Mouse (Mus musculus): ENCODE results near the gene Mrpl2. TPM values are rescaled to one million over a fixed set of nuclear protein-coding genes. Genes with fewer than 3 reads are reported as not detected.

Gene Mrpl2
- polyA plus RNA-seq (2016; fragmentation: Nextera tagmentation; extraction: Ambion mirVana) = 136 and 137 TPM in 2 replicates

DNA sequence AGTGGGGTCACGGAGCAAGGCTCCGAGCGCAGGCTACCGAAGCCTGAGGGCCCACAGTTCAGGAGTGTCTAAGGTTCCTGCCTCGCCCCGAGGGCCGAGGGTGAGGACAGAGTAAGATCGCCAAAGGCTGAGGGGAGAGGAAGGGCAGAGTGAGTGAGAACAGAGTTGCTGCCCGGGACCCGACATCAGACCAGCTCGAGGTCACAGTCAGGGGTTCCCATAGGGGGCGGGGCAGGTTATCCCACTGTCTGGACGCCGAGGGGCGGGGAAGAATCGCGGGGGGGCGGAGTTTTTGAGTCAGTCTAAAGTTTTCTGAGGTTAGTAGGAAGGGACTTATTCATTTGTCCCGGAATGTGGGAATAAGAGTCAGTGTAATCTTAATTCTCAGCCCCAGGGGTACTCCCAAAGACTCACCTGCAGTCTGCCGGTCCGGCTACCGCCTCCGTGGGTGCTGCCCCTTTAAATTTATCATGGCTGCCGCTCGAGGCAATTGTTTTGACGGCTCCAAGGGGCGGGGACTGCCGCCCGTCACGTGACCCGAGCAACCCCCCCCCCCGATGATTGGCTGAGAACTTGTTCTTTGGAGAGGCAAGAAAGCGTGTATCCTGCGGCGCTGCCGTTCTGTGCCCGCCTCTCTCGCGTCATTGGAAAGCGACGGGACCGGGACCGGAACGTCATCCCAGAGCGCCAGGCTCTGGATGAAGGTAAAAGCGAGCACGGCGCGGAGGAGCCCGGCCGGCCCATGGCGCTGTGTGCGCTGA lies at the start of gene Mrpl2, which contains the start of gene Klc4:
Gene Mrpl2 (plus strand): TSS at position 669 of the 761 bp plus-strand sequence.
Gene Klc4 (minus strand): TSS at position 462 of the 761 bp plus-strand sequence.
- H3K27ac ChIP-seq = peak within 1 kb of the TSS; percentile 92
- 1% methylated on average over 53 of the region's 53 CpGs for WGBS
- peak; percentile 100 for DNase-seq (ENCODE audit: extremely low spot score, low spot score)
- H3K4me3 ChIP-seq = peak within 1 kb of the TSS; percentile 87
- H3K27me3 ChIP-seq (ENCODE audit: poor library complexity, severe bottlenecking) = no peaks in the 10 kb centered on the region
- H3K36me3 ChIP-seq (replicated peaks) = peaks cover 33% of the 10 kb centered on the region
- no peaks in the 10 kb centered on the region for H3K9me3 ChIP-seq
- peaks cover 40% of the 10 kb centered on the region for H3K4me1 ChIP-seq

- no peak overlapping the region for H3K27ac ChIP-seq
- peaks cover 29% of the 10 kb centered on the region for H3K4me1 ChIP-seq
- H3K36me3 ChIP-seq (replicated peaks) = peaks cover 42% of the 10 kb centered on the region
- no peaks in the 10 kb centered on the region for H3K27me3 ChIP-seq (ENCODE audit: poor library complexity, severe bottlenecking)
- DNase-seq (ENCODE audit: extremely low spot score, low spot score) = no peak
- H3K4me3 ChIP-seq = no peak overlapping the region
- WGBS = 89% methylated on average over 11 of the region's 11 CpGs
- no peaks in the 10 kb centered on the region for H3K9me3 ChIP-seq
Observed at GRCm38 (mm10) chr17:46597956-46598355, 48.1 kb upstream of the Mrpl2 start.

DNA sequence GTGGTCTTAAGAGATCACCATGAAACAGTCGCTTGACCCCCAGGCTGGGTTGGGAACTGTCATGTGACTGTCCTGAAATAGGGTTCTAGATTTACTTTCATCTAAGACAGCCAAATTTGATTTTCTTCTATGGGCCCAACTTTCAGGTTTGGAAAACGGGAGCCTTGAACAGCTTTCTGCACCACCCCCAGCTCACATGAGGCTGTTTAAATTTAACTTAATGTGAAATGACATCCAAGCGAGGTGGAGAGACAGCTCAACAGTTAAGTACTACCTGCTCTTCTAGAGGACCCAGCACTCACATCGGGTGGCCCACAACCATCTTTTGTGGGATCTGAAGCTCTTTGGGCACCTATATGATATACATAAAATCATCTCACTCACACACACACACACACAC lies 47.1 kb upstream of the Mrpl2 start:
- peaks cover 45% of the 10 kb centered on the region for H3K36me3 ChIP-seq (replicated peaks)
- H3K4me1 ChIP-seq = peaks cover 26% of the 10 kb centered on the region
- H3K4me3 ChIP-seq = no peak overlapping the region
- H3K27ac ChIP-seq = no peak overlapping the region
- no peaks in the 10 kb centered on the region for H3K27me3 ChIP-seq (ENCODE audit: poor library complexity, severe bottlenecking)
- WGBS = 95% methylated on average over 4 of the region's 4 CpGs
- no peaks in the 10 kb centered on the region for H3K9me3 ChIP-seq
- no peak for DNase-seq (ENCODE audit: extremely low spot score, low spot score)

DNA sequence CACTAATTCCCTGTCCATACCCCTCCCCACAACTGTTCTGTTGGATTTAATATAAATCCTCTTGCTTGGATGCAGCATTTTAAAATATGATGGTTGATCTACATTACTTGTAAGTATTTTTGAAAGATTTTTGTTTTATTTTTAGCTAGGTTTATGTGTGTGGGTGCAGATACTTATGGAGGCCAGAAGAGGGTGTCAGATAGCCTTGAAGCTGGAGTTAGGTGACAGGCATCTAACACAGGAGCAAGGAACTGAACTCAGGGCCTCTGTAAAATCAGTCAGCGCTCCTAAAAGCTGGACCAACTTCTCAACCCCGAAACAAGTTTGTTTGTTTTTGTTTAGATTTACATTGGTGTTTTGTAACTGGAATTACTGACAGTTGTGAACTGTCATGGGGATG lies 45.5 kb upstream of the Mrpl2 start:
- Histone ChIP-seq H3K9me3 (no peaks in the 10 kb centered on the region), H3K4me3 (no peak overlapping the region), H3K27me3 (ENCODE audit: poor library complexity, severe bottlenecking) (no peaks in the 10 kb centered on the region), H3K4me1 (peaks cover 25% of the 10 kb centered on the region), H3K36me3 (replicated peaks) (peaks cover 45% of the 10 kb centered on the region), H3K27ac (no peak overlapping the region)
- DNase-seq (ENCODE audit: extremely low spot score, low spot score) = no peak
- WGBS = 85% methylated on average over 2 of the region's 2 CpGs

GRCm38 (mm10) chr17:46602212-46602611 lies 43.8 kb upstream of the Mrpl2 start:
- Histone ChIP-seq H3K4me3 (no peak overlapping the region), H3K9me3 (no peaks in the 10 kb centered on the region), H3K36me3 (replicated peaks) (peaks cover 36% of the 10 kb centered on the region), H3K27ac (peak overlapping the region; percentile 48), H3K4me1 (peaks cover 30% of the 10 kb centered on the region), H3K27me3 (ENCODE audit: poor library complexity, severe bottlenecking) (no peaks in the 10 kb centered on the region)
- DNase-seq (ENCODE audit: extremely low spot score, low spot score) = no peak
- WGBS = 81% methylated on average over 9 of the region's 9 CpGs

DNA sequence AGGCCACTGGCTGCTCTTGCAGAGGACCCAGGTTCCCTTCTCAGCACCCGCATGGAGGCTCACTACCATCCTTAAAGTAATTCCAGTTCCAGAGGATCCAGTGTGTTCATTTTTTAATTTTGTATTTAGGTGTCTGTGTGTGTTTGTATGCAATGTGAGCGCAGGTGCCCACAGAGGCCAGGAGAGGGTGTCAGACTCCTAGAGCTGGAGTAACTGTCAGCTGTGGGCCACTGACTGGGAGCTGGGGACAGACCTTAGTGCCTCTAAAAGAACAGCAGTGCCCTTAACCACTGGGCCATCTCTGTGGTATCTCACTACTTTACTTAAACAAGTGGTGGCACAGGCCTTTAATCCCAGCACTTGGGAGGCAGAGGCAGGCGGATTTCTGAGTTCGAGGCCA lies 42.8 kb upstream of the Mrpl2 start:
- H3K9me3 ChIP-seq = no peaks in the 10 kb centered on the region
- H3K4me3 ChIP-seq = no peak overlapping the region
- H3K4me1 ChIP-seq = peaks cover 30% of the 10 kb centered on the region
- H3K36me3 ChIP-seq (replicated peaks) = peaks cover 26% of the 10 kb centered on the region
- no peaks in the 10 kb centered on the region for H3K27me3 ChIP-seq (ENCODE audit: poor library complexity, severe bottlenecking)
- no peak overlapping the region for H3K27ac ChIP-seq
- DNase-seq (ENCODE audit: extremely low spot score, low spot score) = no peak
- WGBS = 95% methylated on average over 4 of the region's 4 CpGs

DNA sequence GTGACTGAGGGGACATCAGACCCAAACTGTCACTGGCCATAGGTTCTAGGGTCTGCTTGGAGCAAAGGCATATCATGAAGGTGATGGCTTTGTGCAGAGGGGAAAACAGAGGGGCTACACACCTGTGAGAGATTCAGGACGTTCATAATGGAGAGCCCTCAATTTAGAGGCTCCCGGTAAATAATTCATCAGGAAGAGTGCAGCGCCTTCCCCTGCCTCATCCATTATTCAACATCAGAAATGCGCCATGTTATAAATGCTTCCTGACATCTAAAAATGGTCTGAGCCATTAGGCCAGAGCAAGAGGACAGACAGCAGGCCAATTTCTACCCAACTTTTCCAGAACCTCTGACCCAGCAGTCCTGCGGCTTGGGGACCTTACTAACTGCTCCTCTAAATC lies 40.9 kb upstream of the Mrpl2 start:
- no peak for DNase-seq (ENCODE audit: extremely low spot score, low spot score)
- H3K27ac ChIP-seq = 0 out of 2 replicates have a peak overlapping the region, but pooled peaks have one; percentile 5
- peaks cover 35% of the 10 kb centered on the region for H3K4me1 ChIP-seq
- H3K36me3 ChIP-seq (replicated peaks) = peaks cover 21% of the 10 kb centered on the region
- H3K4me3 ChIP-seq = no peak overlapping the region
- WGBS = 83% methylated on average over 5 of the region's 5 CpGs
- no peaks in the 10 kb centered on the region for H3K27me3 ChIP-seq (ENCODE audit: poor library complexity, severe bottlenecking)
- H3K9me3 ChIP-seq = no peaks in the 10 kb centered on the region

- DNase-seq (ENCODE audit: extremely low spot score, low spot score) = no peak
- 90% methylated on average over 12 of the region's 12 CpGs for WGBS
- Histone ChIP-seq H3K9me3 (no peaks in the 10 kb centered on the region), H3K27ac (no peak overlapping the region), H3K36me3 (replicated peaks) (peaks cover 24% of the 10 kb centered on the region), H3K27me3 (ENCODE audit: poor library complexity, severe bottlenecking) (no peaks in the 10 kb centered on the region), H3K4me1 (peaks cover 44% of the 10 kb centered on the region), H3K4me3 (no peak overlapping the region)
Observed at GRCm38 (mm10) chr17:46605987-46606386, 40.0 kb upstream of the Mrpl2 start.

DNA sequence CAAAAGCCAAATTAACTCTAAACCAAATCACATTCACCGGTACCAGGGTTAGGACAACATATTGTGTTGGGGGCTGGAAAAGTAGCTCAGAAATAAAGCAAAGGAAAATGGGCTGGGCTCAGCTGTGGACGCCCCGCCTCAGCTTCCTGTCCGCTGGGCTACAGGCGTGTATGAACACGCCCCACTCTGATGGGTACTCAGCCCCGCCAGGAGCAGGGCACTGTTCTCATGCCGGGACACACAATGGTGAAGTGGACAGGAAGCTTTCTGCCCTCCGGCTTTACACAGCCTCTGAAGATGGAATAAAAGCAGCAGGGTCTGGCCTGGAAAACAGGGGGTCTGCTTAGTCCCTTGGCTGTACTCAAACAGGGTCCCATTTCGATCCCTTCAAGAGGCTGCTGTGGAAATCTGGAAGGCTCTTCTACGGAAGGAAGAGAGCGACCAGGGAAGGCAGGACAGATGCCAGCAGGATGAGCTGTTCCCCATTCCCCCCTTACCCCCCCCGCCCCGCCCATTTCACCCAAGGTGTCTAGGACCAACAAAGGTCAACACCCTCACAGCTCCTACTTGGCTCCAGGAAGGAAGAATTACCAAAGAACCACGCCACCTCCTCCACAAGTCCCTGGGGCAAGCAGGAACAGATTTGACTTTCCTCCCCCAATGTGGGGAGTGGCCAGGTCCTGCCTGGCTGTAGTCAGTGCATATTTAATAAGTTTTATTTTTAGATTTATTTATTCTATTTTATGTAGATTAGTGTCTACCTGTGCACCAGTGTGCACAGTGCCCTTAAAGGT lies 36.1 kb upstream of the Mrpl2 start:
- peak overlapping the region; percentile 62 for H3K27ac ChIP-seq

GRCm38 (mm10) chr17:46611316-46611715 lies 34.7 kb upstream of the Mrpl2 start:
- Histone ChIP-seq H3K4me1 (peaks cover 61% of the 10 kb centered on the region), H3K36me3 (replicated peaks) (peaks cover 13% of the 10 kb centered on the region), H3K27ac (no peak overlapping the region), H3K9me3 (no peaks in the 10 kb centered on the region), H3K4me3 (no peak overlapping the region), H3K27me3 (ENCODE audit: poor library complexity, severe bottlenecking) (no peaks in the 10 kb centered on the region)
- no peak for DNase-seq (ENCODE audit: extremely low spot score, low spot score)
- WGBS = 89% methylated on average over 6 of the region's 6 CpGs

More for the DNA sequence above, 36.1 kb upstream of the Mrpl2 start:
- peaks cover 11% of the 10 kb centered on the region for H3K36me3 ChIP-seq (replicated peaks)
- H3K4me1 ChIP-seq = peaks cover 61% of the 10 kb centered on the region
- WGBS = 63% methylated on average over 15 of the region's 15 CpGs
- H3K9me3 ChIP-seq = no peaks in the 10 kb centered on the region
- H3K4me3 ChIP-seq = no peak overlapping the region
- no peak for DNase-seq (ENCODE audit: extremely low spot score, low spot score)
- no peaks in the 10 kb centered on the region for H3K27me3 ChIP-seq (ENCODE audit: poor library complexity, severe bottlenecking)

GRCm38 (mm10) chr17:46612189-46612588 lies 33.8 kb upstream of the Mrpl2 start:
- DNase-seq (ENCODE audit: extremely low spot score, low spot score) = no peak
- H3K27ac ChIP-seq = peak overlapping the region; percentile 79; the same call in 1 of the 2 replicates
- 74% methylated on average over 2 of the region's 2 CpGs for WGBS
- H3K4me1 ChIP-seq = peaks cover 70% of the 10 kb centered on the region
- H3K4me3 ChIP-seq = no peak overlapping the region
- H3K9me3 ChIP-seq = no peaks in the 10 kb centered on the region
- H3K27me3 ChIP-seq (ENCODE audit: poor library complexity, severe bottlenecking) = no peaks in the 10 kb centered on the region
- peaks cover 13% of the 10 kb centered on the region for H3K36me3 ChIP-seq (replicated peaks)

GRCm38 (mm10) chr17:46612820-46613219 lies 33.2 kb upstream of the Mrpl2 start:
- no peaks in the 10 kb centered on the region for H3K9me3 ChIP-seq
- H3K4me3 ChIP-seq = 0 out of 2 replicates have a peak overlapping the region, but pooled peaks have one; percentile 14
- peaks cover 13% of the 10 kb centered on the region for H3K36me3 ChIP-seq (replicated peaks)
- 50% methylated on average over 4 of the region's 4 CpGs for WGBS
- peak overlapping the region; percentile 79 for H3K27ac ChIP-seq
- no peak for DNase-seq (ENCODE audit: extremely low spot score, low spot score)
- no peaks in the 10 kb centered on the region for H3K27me3 ChIP-seq (ENCODE audit: poor library complexity, severe bottlenecking)
- H3K4me1 ChIP-seq = peaks cover 76% of the 10 kb centered on the region

DNA sequence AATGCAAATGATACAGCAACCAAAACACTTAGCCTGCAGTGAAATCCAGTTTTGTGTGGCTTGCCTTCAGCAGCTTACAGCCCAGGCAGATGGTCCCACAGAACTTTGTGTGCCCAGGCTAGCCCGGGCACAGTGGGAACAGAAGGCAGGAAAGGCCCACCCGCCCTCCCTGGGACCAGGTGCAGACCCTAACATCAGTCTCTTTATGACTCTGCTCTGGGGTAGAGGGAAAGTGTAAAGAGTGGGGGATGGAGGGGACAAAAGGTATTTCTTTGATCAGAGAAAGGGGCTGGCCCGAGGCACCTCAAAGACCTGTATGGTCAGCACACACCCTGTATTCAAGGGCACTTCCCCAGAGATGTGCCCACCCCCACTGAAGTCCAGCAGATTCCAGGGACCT lies 32.8 kb upstream of the Mrpl2 start:
- Histone ChIP-seq H3K9me3 (no peaks in the 10 kb centered on the region), H3K4me3 (0 out of 2 replicates have a peak overlapping the region, but pooled peaks have one; percentile 14), H3K36me3 (replicated peaks) (peaks cover 13% of the 10 kb centered on the region), H3K4me1 (peaks cover 80% of the 10 kb centered on the region), H3K27me3 (ENCODE audit: poor library complexity, severe bottlenecking) (no peaks in the 10 kb centered on the region), H3K27ac (peak overlapping the region; percentile 79)
- 39% methylated on average over 3 of the region's 3 CpGs for WGBS
- DNase-seq (ENCODE audit: extremely low spot score, low spot score) = no peak

Data from forebrain, embryonic 10.5 days (tissue).